Mouse (Mus musculus) thymus, postnatal 10 days (tissue): ENCODE measurements around the gene Phtf2.
"Not testable (repeated sequence)": the region's sequence is repeated elsewhere in the genome, so short reads cannot be mapped to it uniquely, and the experiment has no call there.

Experiments
- DNase-seq, 2 experiments: peaks; one replicate each; pipeline ENCODE4 v3.0.0; 2021; ENCODE audit warnings: low spot score in 2 of 2

Phtf2 gene

DNA sequence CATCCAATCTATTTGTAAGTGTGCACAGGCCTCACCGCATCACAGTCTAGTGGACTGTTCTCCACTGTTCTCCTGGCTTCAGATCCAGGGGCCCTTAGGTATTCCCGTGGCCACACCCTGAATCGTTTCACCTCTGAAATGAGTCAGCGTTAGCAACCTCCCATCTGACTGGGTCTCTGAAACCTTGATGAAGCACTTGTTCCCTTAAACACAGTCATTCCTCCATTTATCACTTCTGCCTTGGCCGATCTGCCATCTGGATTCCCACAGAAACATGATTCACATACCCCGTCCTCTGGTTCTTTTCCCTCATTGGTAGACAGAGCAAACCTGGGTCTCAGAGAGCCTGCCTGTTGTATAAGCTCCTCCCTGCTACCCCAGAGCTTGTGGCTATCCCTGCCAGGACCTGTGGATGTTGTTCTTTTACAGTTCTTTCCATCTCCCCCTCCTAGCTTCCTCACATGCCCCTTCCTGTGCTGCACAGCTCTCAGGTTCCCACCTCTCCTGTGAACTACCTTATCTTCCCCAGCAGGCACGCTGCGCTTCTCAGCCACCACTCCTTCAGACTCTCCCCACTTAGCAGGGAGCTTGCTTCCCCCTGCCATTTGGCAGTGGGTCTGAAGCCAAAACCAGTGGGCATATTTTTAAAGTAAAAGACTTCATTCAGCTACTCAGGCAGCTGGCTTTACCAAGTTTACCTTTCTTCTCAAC, 103.5 kb downstream of the Phtf2 start:
- DNase-seq = no peak

GRCm38 (mm10) chr5:20773341-20773740, 108.6 kb downstream of the Phtf2 start:
- DNase-seq = peak in 1 of 2 experiments; percentile 22

DNA sequence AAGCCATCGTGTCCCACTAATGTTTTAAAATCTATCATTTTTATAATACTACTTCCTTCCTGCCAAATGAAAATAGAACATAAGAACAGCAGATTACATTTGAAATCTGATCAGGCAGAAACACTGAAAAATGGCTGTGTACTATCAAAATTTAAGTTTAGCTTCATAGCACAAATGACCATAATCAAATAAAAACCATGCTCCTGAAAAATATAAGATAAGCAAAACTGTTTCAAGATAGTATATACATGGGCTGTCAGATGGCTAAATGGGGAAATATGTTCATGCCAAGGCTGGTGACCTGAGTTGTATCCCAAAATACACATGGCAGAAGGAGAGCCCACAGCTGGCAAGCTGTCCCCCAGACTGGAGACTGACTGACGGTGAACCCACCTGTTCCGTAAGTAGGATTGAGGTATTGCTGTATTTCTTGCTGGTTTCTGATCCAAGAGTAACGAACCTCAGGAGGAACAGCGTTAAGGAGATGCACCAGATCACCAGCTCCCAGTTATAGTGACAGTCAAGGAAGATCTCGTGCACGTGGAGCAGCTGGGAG, 116.5 kb downstream of the Phtf2 start:
- no peak for DNase-seq

DNA sequence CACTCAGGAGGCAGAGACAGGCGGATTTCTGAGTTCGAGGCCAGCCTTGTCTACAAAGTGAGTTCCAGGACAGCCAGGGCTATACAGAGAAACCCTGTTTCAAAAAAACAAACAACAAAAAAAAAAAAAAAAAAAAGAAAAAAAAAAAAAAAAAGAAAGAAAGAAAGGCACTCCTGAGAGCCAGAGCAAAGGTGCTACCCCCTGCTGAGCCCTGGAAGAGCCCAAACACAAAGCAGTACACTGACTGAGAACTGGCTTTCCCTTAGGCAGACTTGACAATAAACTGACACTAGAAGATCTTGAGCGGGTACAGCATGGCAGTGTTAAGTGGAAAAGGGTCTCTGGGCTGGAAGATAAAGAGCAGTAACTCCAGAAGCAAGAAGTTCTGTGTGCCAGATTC, 119.5 kb downstream of the Phtf2 start:
- DNase-seq = not testable (repeated sequence)

DNA sequence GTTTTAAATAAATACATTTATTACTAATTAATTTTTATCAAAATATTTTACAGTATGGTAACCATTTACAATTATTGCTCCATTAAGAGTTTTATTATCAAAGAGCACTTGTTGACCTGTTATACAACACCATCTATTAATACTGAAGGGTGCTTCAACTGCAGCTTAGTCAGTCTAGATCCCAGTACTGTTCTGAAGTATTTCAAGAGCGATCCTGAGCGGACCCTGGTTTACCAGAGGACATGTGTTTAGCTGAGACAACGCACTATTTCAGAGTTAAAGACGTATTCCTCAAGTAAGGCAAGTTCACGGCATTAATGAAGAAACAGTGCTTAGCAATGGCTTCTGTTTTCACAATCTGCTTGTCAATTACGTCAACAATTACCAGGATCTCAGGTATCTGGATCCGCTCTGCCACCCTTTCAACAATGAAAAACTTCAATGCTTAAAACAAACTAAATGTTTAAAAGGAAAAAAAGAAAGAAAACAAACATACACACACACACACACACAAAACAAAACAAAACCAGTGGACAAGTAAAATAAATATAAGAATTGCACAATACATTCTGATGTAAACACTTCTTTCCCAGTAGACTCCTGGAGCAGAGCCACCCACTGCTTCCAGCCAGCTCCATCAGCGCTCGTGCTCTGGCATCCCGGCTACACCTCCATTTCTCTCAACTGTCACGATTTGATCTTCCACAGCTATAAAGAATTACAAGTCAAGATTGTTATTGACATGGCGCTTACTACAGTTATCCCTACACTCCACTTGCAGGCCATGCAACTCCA, 121.4 kb downstream of the Phtf2 start:
- no peak for DNase-seq

- DNase-seq = no peak
Measured at GRCm38 (mm10) chr5:20759771-20760170, 122.2 kb downstream of the Phtf2 start.

DNA sequence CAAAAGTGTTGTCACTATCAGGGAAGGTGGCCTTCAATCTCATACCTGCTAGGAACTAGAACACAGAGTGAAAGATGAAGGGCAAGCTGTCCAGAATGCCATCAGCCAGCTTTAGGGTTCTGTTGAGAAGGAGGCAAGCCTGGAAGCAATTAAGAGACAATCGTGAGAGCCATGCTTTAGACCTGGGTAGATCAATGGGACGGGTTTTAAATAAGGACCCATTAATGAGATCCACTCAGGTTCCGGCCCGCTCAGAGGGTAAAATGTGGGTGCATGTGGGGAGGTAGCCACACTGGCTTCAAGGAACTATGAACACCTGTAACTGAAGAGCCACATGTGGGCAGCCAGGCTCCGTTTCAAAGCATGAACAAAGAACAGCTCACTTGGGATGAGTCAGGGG, 128.0 kb downstream of the Phtf2 start:
- no peak for DNase-seq

DNA sequence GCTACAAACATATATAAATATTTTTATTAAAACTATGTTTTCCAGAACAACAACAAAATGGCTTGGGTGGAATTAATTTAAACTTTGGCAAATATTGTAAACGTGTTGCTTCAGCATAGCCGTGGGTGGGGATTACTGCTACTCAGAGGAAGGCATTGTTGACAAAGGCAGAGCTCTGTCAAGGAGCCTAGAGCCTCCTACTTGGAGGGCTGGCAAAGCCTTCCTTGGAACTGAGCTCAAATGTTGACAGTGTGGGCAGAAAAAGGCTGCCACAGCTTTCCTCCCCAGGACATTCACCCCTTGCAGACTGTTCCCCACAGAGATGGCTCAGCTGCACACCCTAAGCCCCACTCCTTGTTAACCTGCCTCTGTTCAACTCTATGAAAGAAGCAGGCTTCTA, 128.8 kb downstream of the Phtf2 start:
- no peak for DNase-seq

- DNase-seq = no peak
Measured at GRCm38 (mm10) chr5:20751696-20752095, 130.2 kb downstream of the Phtf2 start.

GRCm38 (mm10) chr5:20751000-20751399, 130.9 kb downstream of the Phtf2 start:
- DNase-seq = no peak

DNA sequence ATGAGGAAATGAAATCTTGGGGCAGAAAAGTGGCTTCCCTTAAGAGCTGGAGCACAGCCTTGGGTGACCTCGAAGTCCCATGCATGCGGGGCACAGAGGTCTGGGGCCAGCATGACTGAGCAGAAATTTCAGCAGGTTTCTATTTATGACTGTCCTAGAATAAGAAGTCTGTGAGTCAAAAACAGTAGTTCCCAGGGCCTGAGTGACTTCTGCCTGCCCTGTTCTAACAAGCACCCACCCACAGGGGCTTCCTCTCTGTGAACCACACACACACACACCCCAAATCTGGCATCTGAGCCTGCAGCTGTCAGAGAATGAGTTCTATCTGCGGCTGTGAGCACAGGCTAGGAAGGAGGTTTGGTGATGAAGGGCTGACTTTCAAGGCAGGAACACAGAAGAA, 132.4 kb downstream of the Phtf2 start:
- DNase-seq = peak; percentile 4 to 6

DNA sequence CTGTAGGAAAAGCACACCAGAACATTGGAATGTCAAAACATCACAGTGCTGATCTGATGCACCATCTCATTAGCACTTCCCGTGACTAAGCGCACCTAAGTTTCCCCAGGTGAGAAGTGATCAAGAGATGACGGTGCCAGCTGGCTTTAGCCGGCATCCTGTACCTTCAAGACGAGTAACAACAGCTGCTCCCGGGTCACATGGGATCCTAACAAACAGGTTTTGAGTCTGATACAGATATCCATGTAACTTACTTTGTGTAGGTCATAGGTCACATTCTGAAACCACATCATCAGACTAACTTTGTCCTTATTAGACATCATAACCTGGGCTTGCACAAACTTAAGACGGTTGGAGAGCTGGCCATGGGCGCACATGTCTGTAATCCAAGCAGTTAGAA, 133.1 kb downstream of the Phtf2 start:
- no peak for DNase-seq

DNA sequence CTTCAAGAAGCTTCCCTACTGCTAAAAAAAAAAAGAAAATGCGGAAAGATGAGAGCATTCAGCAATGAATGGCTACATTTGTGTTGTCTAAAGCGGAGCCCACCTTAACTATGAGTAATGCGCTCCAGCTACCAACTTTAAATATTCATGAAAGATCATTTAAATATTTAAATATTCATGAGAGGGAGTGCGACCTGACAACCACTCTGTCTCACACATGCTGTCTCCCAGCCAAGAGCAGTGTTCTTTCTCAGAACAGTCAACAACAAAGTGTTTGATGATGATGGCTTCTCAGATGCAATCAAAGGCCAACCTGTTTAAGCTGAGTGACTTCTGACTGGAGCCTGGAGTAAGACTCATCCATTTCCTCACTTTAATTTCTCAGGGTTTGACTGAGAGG, 133.8 kb downstream of the Phtf2 start:
- DNase-seq = no peak

- DNase-seq = no peak
Measured at GRCm38 (mm10) chr5:20741936-20742335, 140.0 kb downstream of the Phtf2 start.

DNA sequence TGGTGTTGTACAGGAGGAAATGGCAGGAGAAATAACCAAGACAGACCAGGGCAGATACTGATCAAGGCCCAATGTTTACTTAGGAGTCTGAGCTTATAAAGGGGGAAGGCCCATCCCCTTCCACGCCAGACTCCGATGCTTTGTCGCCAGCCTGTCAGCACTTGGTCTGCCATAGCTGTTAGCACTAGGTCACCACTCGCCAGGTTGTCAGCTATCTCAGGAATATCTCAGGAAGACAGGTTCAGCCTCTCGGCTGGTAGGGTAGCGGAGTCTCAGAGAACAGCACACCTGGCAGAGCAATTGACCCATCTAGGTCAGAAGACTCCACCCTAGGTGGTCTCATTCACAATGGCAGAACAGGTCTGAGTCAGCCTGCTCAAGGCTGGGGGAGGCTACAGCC, 140.7 kb downstream of the Phtf2 start:
- no peak for DNase-seq

DNA sequence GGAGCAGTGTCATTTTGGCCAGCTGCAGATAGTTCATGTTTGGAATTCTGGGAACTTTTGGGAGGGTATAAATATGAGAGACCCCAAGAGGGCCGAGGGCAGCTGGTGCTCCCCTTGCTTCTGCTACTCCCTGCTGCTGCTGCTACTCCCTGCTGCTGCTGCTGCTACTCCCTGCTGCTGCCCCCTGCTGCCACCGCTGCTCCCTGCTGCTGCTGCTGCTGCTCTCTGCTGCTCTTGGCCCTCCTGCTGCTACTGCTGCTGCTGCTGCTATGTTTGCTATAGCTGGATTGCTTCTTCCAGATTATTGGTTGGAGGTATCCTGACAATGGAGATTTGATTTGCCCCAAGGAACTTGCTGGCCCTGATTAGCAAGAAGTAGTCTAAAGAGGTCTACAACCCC, 143.1 kb downstream of the Phtf2 start:
- no peak for DNase-seq

- not testable (repeated sequence) for DNase-seq
Measured at GRCm38 (mm10) chr5:20723226-20723625, 158.7 kb downstream of the Phtf2 start.

GRCm38 (mm10) chr5:20720201-20720900, 161.6 kb downstream of the Phtf2 start:
- no peak for DNase-seq

DNA sequence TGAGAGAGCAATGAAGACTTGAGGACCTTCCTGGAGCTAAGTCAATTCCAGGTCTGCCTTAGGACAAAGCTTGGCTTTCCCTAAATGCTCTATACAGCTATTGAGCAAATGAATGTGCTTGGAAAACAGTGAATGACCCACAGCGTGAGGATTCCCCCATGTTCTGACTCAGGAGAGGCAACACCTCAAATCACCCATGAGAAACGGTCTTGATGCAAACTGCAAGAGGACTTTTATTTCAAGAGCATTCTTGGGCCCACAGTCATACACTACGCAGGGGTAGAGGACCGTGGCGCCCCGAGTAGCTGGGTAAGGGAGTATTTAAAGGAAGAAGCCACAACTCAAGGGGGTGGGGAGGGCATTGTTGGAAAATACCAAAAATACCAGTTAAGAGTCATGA, 165.9 kb downstream of the Phtf2 start:
- DNase-seq = not testable (repeated sequence)

GRCm38 (mm10) chr5:20714619-20715018, 167.3 kb downstream of the Phtf2 start:
- not testable (repeated sequence) for DNase-seq

DNA sequence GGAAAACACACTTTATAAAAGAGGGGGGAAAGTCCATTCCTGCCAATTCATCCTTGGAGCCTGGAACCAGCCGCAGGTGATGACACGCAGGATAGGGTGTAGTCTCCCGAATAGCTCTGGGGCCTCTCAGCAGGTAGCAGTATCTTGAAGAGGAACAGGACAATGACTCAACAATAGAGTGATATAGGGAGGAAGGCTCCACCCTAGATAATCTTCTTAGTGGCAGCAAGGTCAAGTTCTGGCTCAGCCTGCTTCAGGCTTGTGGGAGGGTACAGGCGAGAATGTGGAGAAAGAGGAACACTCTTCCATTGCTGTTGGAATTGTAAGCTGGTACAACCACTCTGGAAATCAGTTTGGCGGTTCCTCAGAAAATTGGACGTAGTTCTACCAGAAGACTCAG, 171.1 kb downstream of the Phtf2 start:
- not testable (repeated sequence) for DNase-seq
